Mouse (Mus musculus) retina, postnatal 1 day (tissue): ENCODE measurements around the gene Nfe2l2.
"Not testable (repeated sequence)": the region's sequence is repeated elsewhere in the genome, so short reads cannot be mapped to it uniquely, and the experiment has no call there.

Source experiments
- DNase-seq: peaks from one replicate; pipeline ENCODE4 v3.0.0-alpha.2; 2012

Nfe2l2 gene

GRCm38 (mm10) chr2:75642312-75642711 lies 62.1 kb downstream of the Nfe2l2 start:
- not testable (repeated sequence) for DNase-seq

GRCm38 (mm10) chr2:75639535-75639934 lies 64.9 kb downstream of the Nfe2l2 start:
- not testable (repeated sequence) for DNase-seq

GRCm38 (mm10) chr2:75637822-75638221 lies 66.6 kb downstream of the Nfe2l2 start:
- not testable (repeated sequence) for DNase-seq

- DNase-seq, result no peak
Observed at GRCm38 (mm10) chr2:75637361-75637760, 67.1 kb downstream of the Nfe2l2 start.

GRCm38 (mm10) chr2:75637055-75637304 lies 67.5 kb downstream of the Nfe2l2 start:
- DNase-seq, result not testable (repeated sequence)

- DNase-seq, result no peak
Observed at GRCm38 (mm10) chr2:75636261-75637054, 68.0 kb downstream of the Nfe2l2 start.

- not testable (repeated sequence) for DNase-seq
Observed at GRCm38 (mm10) chr2:75634431-75634830, 70.0 kb downstream of the Nfe2l2 start.

DNA sequence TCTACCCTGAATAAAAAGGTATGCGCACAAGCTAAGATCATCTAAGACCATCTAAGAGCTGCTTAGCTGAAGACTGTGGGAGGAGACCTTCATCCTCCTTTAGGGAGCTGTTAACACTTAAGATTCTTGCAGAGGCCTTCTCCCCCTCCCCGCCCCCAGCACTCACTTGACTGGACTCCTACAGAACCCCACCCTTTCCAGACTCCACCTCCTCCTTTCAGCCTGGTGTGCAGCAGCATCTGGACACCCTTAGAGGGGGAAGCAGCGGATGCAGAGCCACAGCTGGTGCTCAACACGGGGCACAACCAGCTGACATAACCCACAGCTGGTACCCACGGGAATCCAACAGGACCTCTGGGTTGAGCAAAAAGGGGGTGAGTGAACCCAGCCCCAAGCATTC lies 70.7 kb downstream of the Nfe2l2 start:
- DNase-seq, result no peak

DNA sequence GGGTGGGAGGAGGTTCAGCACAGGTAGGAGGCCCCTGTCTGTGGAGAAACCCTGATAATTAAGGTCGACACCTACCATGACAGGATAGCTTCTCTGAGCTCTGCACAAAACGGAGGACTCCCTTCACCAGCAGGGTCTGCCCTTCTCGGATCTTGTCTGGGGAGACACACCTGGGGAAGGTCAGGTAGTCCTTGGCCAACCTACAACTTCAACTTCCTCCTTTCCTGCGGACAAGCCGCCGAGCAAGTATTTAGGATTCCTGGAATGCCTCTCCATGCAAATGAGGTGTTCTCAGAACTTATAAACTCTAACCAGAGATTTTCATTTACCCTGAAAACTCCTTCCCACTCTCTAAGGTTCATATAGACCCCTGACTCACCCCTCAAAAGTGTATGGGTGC lies 71.1 kb downstream of the Nfe2l2 start:
- DNase-seq, result no peak

DNA sequence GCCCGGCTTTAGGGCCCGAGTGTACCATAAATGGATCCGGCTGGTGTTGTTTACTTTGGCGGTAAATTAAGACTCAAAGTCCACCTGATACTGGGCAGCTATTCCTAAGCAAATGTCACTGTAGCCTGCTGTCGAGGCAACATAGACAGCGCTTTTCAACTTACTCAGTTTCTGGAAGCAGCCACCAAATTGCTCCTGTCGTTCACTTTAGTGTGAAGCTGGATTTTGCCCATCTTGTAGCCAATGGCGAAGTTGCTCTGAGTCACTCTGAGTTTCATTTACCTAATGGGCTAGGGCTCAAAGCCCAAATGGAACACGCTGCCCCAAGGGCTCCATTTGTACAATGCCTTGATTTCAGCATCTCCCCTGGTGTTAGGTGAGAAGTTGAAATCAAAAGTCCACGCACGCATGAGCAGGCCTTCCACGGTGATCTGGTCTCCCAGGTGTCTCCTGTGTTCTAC lies 71.7 kb downstream of the Nfe2l2 start:
- no peak for DNase-seq

- DNase-seq, result no peak
Observed at GRCm38 (mm10) chr2:75632043-75632442, 72.4 kb downstream of the Nfe2l2 start.

DNA sequence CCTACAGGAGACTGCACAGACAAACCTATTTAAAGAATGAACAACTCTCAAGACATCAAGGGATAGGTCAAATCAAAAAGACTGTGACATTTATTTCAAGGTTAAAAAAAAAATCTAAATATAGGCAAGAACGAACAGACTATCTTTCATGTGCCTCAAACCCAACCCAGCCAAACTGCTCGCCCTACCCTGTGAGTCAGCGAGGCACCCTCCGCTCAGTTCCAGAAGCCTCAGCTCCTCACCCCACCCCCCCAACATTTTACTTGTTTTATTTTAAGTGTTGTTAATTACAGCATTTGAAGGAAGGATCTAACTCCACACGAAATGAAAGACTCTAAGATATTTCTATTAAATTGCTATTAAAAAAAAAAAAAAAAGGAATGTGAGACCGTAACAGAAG lies 73.0 kb downstream of the Nfe2l2 start:
- no peak for DNase-seq

- DNase-seq, result no peak
Observed at GRCm38 (mm10) chr2:75628487-75628886, 76.0 kb downstream of the Nfe2l2 start.

- DNase-seq, result no peak
Observed at GRCm38 (mm10) chr2:75626597-75627440, 77.6 kb downstream of the Nfe2l2 start.
